Mouse (Mus musculus) right cerebral cortex, adult 2 months (tissue): ENCODE results near the gene 1700010B08Rik.

Experiments
- DNase-seq, 2 experiments: peaks; one replicate each; pipeline ENCODE4 v3.0.0; 2021 to 2022; ENCODE audit warnings: low spot score in 2 of 2

The 1700010B08Rik gene

GRCm38 (mm10) chr2:173770620-173771019 is 51.4 kb downstream of the 1700010B08Rik start:
- no peak for DNase-seq
